Comparison of ENCODE assay signal across 10 mouse cellular contexts in genomic region chr6:112924606-112925141, GRCm38 (mm10). TPM values are rescaled to one million over a fixed set of nuclear protein-coding genes. Genes with fewer than 3 reads are reported as not detected.
DNase-seq lines count a peak whose midpoint lies in the region; ATAC-seq and TF ChIP-seq lines count a peak whose summit lies in the region.
"Had no signal": no experiment of that assay in that cellular context is flagged by ENCODE, and none has a peak within 500 bp of the region (broad histone marks: within the 10 kb centered on the region; RNA-seq: fewer than 3 reads in every experiment).

No protein-coding gene starts in this region.

- no peak overlapping the region for H3K4me2 ChIP-seq in heart, embryonic 13.5 days
- H3K4me2 ChIP-seq in embryonic facial prominence, embryonic 14.5 days (ENCODE audit: low read depth, low read length), result no peak overlapping the region; the same call in 1 of the 2 replicates
- H3K4me2 ChIP-seq in midbrain, embryonic 12.5 days (replicated peaks), result no peak overlapping the region

- H3K27me3 ChIP-seq in heart, embryonic 13.5 days (replicated peaks), result 0 out of 2 replicates have a peak, but pooled peaks cover 2% of the 10 kb centered on the region
- H3K27me3 ChIP-seq in C2C12 (ENCODE audit: control insufficient read depth, insufficient read depth, insufficient read length), result no peaks in the 10 kb centered on the region
- H3K27me3 ChIP-seq in embryonic facial prominence, embryonic 14.5 days (replicated peaks; ENCODE audit: control insufficient read depth, insufficient read depth, low read length), result no peaks in the 10 kb centered on the region
- no peaks in the 10 kb centered on the region for H3K27me3 ChIP-seq in midbrain, embryonic 12.5 days

- H3K4me3 ChIP-seq in heart, embryonic 13.5 days, result no peak overlapping the region
- H3K4me3 ChIP-seq in C2C12 (ENCODE audit: insufficient read depth, poor library complexity, severe bottlenecking), result no peak overlapping the region
- H3K4me3 ChIP-seq in embryonic facial prominence, embryonic 14.5 days (ENCODE audit: low read depth, low read length), result no peak overlapping the region
- no peak overlapping the region for H3K4me3 ChIP-seq in midbrain, embryonic 12.5 days
- H3K4me3 ChIP-seq: heart, adult 2 months had no signal

- intact Hi-C loops in heart, postnatal 25 days (cut with DNase I), result no loop called here

- ATAC-seq in heart, embryonic 13.5 days (ENCODE audit: extremely low read depth, insufficient number of reproducible peaks, low FRiP score, low TSS enrichment), result no peak
- ATAC-seq in embryonic facial prominence, embryonic 14.5 days (ENCODE audit: low read depth), result no peak
- no peak for ATAC-seq in midbrain, embryonic 12.5 days (ENCODE audit: low FRiP score, low read depth)

- H3K79me2 ChIP-seq in C2C12 (ENCODE audit: control insufficient read depth, insufficient read depth), result no peaks in the 10 kb centered on the region

- no peak for DNase-seq in heart, postnatal 25 days (ENCODE audit: low spot score)
- DNase-seq in embryonic facial prominence, embryonic 14.5 days (ENCODE audit: low spot score), result peak; percentile 63
- no peak for DNase-seq in kidney, adult 18-20 months
- no peak for DNase-seq in layer of hippocampus, adult 9-10 months (ENCODE audit: low spot score)
- DNase-seq: embryo, embryonic 11 days; spleen, adult 18-20 months had no signal

- peaks cover 7% of the 10 kb centered on the region for H3K4me1 ChIP-seq in heart, embryonic 13.5 days
- H3K4me1 ChIP-seq in embryonic facial prominence, embryonic 14.5 days (ENCODE audit: control insufficient read depth, insufficient read depth, low read length), result peaks cover 15% of the 10 kb centered on the region
- peaks cover 77% of the 10 kb centered on the region for H3K4me1 ChIP-seq in midbrain, embryonic 12.5 days

- no peak overlapping the region for H3K9ac ChIP-seq in heart, embryonic 13.5 days
- H3K9ac ChIP-seq in embryonic facial prominence, embryonic 14.5 days (ENCODE audit: low read depth, low read length), result no peak overlapping the region
- no peak overlapping the region for H3K9ac ChIP-seq in midbrain, embryonic 12.5 days (replicated peaks)

- H3K36me3 ChIP-seq in heart, embryonic 13.5 days, result no peaks in the 10 kb centered on the region
- peaks cover 4% of the 10 kb centered on the region for H3K36me3 ChIP-seq in C2C12 (ENCODE audit: control insufficient read depth, insufficient read depth)
- no peaks in the 10 kb centered on the region for H3K36me3 ChIP-seq in embryonic facial prominence, embryonic 14.5 days (ENCODE audit: control insufficient read depth, insufficient read depth, low read length)
- peaks cover 35% of the 10 kb centered on the region for H3K36me3 ChIP-seq in midbrain, embryonic 12.5 days

- no peaks in the 10 kb centered on the region for H3K9me3 ChIP-seq in heart, embryonic 13.5 days
- H3K9me3 ChIP-seq in embryonic facial prominence, embryonic 14.5 days (ENCODE audit: control insufficient read depth, low read length), result peaks cover 5% of the 10 kb centered on the region; the same call in 1 of the 2 replicates
- H3K9me3 ChIP-seq in midbrain, embryonic 12.5 days, result no peaks in the 10 kb centered on the region

- peak overlapping the region; percentile 57 for H3K27ac ChIP-seq in heart, embryonic 13.5 days (replicated peaks)
- peak overlapping the region; percentile 74 for H3K27ac ChIP-seq in embryonic facial prominence, embryonic 14.5 days (replicated peaks; ENCODE audit: low read depth, low read length)
- 0 out of 2 replicates have a peak overlapping the region, but pooled peaks have one; percentile 4 for H3K27ac ChIP-seq in midbrain, embryonic 12.5 days (replicated peaks)
- H3K27ac ChIP-seq: heart, adult 2 months had no signal

- 69% methylated on average over 13 of the region's 13 CpGs for WGBS in heart, embryonic 13.5 days
- WGBS in embryonic facial prominence, embryonic 14.5 days, result 59% methylated on average over 13 of the region's 13 CpGs
- 85% methylated on average over 13 of the region's 13 CpGs for WGBS in midbrain, embryonic 12.5 days

- no peaks in the 10 kb centered on the region for H3K79me3 ChIP-seq in C2C12 (ENCODE audit: low read depth)

- no peak overlapping the region for H3ac ChIP-seq in C2C12 (ENCODE audit: control insufficient read depth, insufficient read length, low read depth)

- TF ChIP-seq CTCF in C2C12 (IDR thresholded peaks at IDR 0.05; ENCODE audit: control insufficient read depth, insufficient read depth, insufficient read length), result no peak

TF ChIP-seq in C2C12, 6 proteins besides CTCF, POLR2A, EP300 and RAD21:
- TF ChIP-seq CEBPB (IDR thresholded peaks at IDR 0.05; ENCODE audit: low read depth) (no peak), USF1 (IDR thresholded peaks at IDR 0.05; ENCODE audit: low read depth) (peak; percentile 42), MAX (IDR thresholded peaks at IDR 0.05) (no peak), MYOG (IDR thresholded peaks at IDR 0.05; ENCODE audit: control insufficient read depth, extremely low read depth, insufficient read length) (no peak), FOSL1 (IDR thresholded peaks at IDR 0.05; ENCODE audit: insufficient read depth, low read length, poor library complexity, severe bottlenecking) (no peak), MYOD1 (IDR thresholded peaks at IDR 0.05; ENCODE audit: control insufficient read depth, insufficient read length, low read depth) (no peak)

RNA-seq across cellular contexts. Expression of gene Srgap3, which starts 22.4 kb away (rescaled TPM):
- polyA plus RNA-seq in heart, embryonic 13.5 days (2015; fragmentation: Nextera tagmentation; extraction: Ambion mirVana), result 0.60 and 1.0 TPM in 2 replicates
- 1 to 10 TPM; 1.2 TPM for total RNA-seq in heart, postnatal 25 days (2021)
- polyA plus RNA-seq in C2C12 (2012; fragmentation: generic; extraction: Trizol), result 4.6 TPM
- 8.4 and 8.9 TPM in 2 replicates for polyA plus RNA-seq in embryonic facial prominence, embryonic 14.5 days (2014; fragmentation: Nextera tagmentation; extraction: Ambion mirVana)
- 60.5 and 63.7 TPM in 2 replicates for polyA plus RNA-seq in midbrain, embryonic 12.5 days (2016; fragmentation: Nextera tagmentation; extraction: Ambion mirVana)

Comparison
In these comparisons a context has a peak if more than half of its experiments do, and no peak if none do; other contexts are left out.
1. H3K27ac ChIP-seq: peak in every context shown above with its lines; median percentile 74 in embryonic facial prominence, embryonic 14.5 days; 57 in heart, embryonic 13.5 days; 4 in midbrain, embryonic 12.5 days.